8 mouse cellular contexts compared by ENCODE assay signal in the genomic region with DNA sequence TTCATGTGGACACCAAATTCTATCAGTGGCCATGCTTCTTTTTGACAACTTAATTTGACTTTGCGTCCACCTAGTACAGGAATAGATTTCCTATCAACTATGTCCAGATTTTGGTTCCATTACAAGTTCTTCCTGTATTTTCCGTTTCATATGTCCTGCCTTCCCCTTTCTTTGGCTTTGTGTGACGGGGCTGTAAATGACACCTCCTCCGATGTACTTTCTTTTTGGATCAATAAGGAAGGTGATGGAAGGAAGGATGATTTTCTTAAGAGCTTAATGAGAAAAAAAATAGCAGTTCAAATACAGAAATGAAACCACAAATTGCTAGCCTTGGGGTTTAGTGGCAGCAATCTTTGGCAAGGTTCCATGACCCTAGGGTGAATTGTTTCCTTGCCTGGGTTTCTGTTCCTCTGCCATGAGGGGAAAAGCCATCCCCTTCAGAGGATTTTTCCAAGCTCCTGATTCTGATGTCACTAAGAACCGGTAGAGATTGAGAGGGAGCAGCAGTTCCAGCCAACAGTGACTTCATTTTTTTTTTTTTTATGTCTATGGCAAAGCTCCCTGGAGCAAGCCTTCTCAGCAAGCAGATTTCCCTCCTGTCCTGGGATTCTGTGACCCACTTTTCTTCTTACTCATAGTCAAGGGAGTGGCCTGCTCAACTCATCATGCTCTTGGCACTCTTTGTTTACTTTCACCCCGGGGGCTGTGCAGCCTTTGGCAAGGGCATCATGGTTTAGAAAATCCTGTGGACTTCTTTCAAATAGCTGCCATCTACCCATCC. TPM values are rescaled to one million over a fixed set of nuclear protein-coding genes. Genes with fewer than 3 reads are reported as not detected.
DNase-seq lines count a peak whose midpoint lies in the region; ATAC-seq and TF ChIP-seq lines count a peak whose summit lies in the region.
"Had no signal": no experiment of that assay in that cellular context is flagged by ENCODE, and none has a peak within 500 bp of the region (broad histone marks: within the 10 kb centered on the region; RNA-seq: fewer than 3 reads in every experiment).

No protein-coding gene starts in this region.

- 56% methylated on average over 6 of the region's 6 CpGs for WGBS in stomach, postnatal 0 days
- WGBS in liver, postnatal 0 days (ENCODE audit: insufficient replicate concordance): 55% methylated on average over 6 of the region's 6 CpGs
- 85% methylated on average over 6 of the region's 6 CpGs for WGBS in forebrain, embryonic 12.5 days

- peaks cover 7% of the 10 kb centered on the region for H3K4me1 ChIP-seq in stomach, postnatal 0 days (replicated peaks; ENCODE audit: control insufficient read depth, insufficient read depth)
- H3K4me1 ChIP-seq in liver, postnatal 0 days (ENCODE audit: insufficient read depth): no peaks in the 10 kb centered on the region
- H3K4me1 ChIP-seq in forebrain, embryonic 12.5 days: no peaks in the 10 kb centered on the region
- H3K4me1 ChIP-seq: limb, embryonic 15.5 days had no signal

- H3K27ac ChIP-seq in stomach, postnatal 0 days (replicated peaks): peak overlapping the region; percentile 13; the same call in 1 of the 2 replicates
- H3K27ac ChIP-seq in liver, postnatal 0 days (ENCODE audit: low read depth): no peak overlapping the region
- no peak overlapping the region for H3K27ac ChIP-seq in forebrain, embryonic 12.5 days
- H3K27ac ChIP-seq: limb, embryonic 15.5 days had no signal

- H3K4me3 ChIP-seq in stomach, postnatal 0 days (ENCODE audit: low read depth, low read length): no peak overlapping the region
- no peak overlapping the region for H3K4me3 ChIP-seq in liver, postnatal 0 days (ENCODE audit: low read depth, low read length)
- H3K4me3 ChIP-seq in forebrain, embryonic 12.5 days (replicated peaks): no peak overlapping the region
- H3K4me3 ChIP-seq: limb, embryonic 15.5 days had no signal

- DNase-seq in ovary, adult 18-20 months (ENCODE audit: low spot score): peak; percentile 26
- DNase-seq in ovary, postnatal 36 days (ENCODE audit: low spot score): no peak
- peak; percentile 65 for DNase-seq in cerebellum, adult 11-12 months
- DNase-seq in heart, postnatal 14 days: peak; percentile 13 to 32
- DNase-seq in stomach, postnatal 0 days (ENCODE audit: low spot score): peak; percentile 22
- DNase-seq in liver, postnatal 0 days: no peak

- intact Hi-C loops in heart, postnatal 14 days (cut with DNase I): no loop called here

- H3K4me2 ChIP-seq in stomach, postnatal 0 days (replicated peaks; ENCODE audit: low read depth): no peak overlapping the region
- H3K4me2 ChIP-seq in liver, postnatal 0 days (ENCODE audit: low read depth, low read length): no peak overlapping the region
- H3K4me2 ChIP-seq in forebrain, embryonic 12.5 days: no peak overlapping the region
- H3K4me2 ChIP-seq: limb, embryonic 15.5 days had no signal

- H3K27me3 ChIP-seq in stomach, postnatal 0 days (ENCODE audit: control insufficient read depth, insufficient read depth, low read length): no peaks in the 10 kb centered on the region
- no peaks in the 10 kb centered on the region for H3K27me3 ChIP-seq in liver, postnatal 0 days (ENCODE audit: insufficient read depth, low read length)
- H3K27me3 ChIP-seq in forebrain, embryonic 12.5 days: no peaks in the 10 kb centered on the region
- H3K27me3 ChIP-seq: limb, embryonic 15.5 days had no signal

- ATAC-seq in stomach, postnatal 0 days (ENCODE audit: low FRiP score, low TSS enrichment): peak; percentile 78; the same call in 1 of the 2 replicates
- no peak for ATAC-seq in liver, postnatal 0 days
- ATAC-seq in forebrain, embryonic 12.5 days (ENCODE audit: low FRiP score): no peak

- no peaks in the 10 kb centered on the region for H3K9me3 ChIP-seq in stomach, postnatal 0 days (ENCODE audit: control insufficient read depth, low read length)
- H3K9me3 ChIP-seq in liver, postnatal 0 days (ENCODE audit: low read length): no peaks in the 10 kb centered on the region
- H3K9me3 ChIP-seq in forebrain, embryonic 12.5 days: no peaks in the 10 kb centered on the region
- H3K9me3 ChIP-seq: limb, embryonic 15.5 days had no signal

- no peak for TF ChIP-seq EP300 in stomach, postnatal 0 days (optimal IDR thresholded peaks at IDR 0.05)
- TF ChIP-seq EP300 in liver, postnatal 0 days (IDR thresholded peaks at IDR 0.05; ENCODE audit: low read depth): no peak

- no peak for TF ChIP-seq CTCF in stomach, postnatal 0 days (IDR thresholded peaks at IDR 0.05; ENCODE audit: low read depth)
- no peak for TF ChIP-seq CTCF in liver, postnatal 0 days (IDR thresholded peaks at IDR 0.05; ENCODE audit: low read depth)

- H3K36me3 ChIP-seq in stomach, postnatal 0 days (ENCODE audit: control insufficient read depth, insufficient read depth, low read length): no peaks in the 10 kb centered on the region
- no peaks in the 10 kb centered on the region for H3K36me3 ChIP-seq in liver, postnatal 0 days (replicated peaks; ENCODE audit: insufficient read depth, low read length)
- H3K36me3 ChIP-seq in forebrain, embryonic 12.5 days (replicated peaks): no peaks in the 10 kb centered on the region
- H3K36me3 ChIP-seq: limb, embryonic 15.5 days had no signal

- no peak overlapping the region for H3K9ac ChIP-seq in stomach, postnatal 0 days (ENCODE audit: low read length)
- no peak overlapping the region for H3K9ac ChIP-seq in liver, postnatal 0 days (replicated peaks)
- H3K9ac ChIP-seq in forebrain, embryonic 12.5 days: no peak overlapping the region
- H3K9ac ChIP-seq: limb, embryonic 15.5 days had no signal

RNA-seq across cellular contexts. Expression of a gene that starts 56.1 kb away (rescaled TPM):
- total RNA-seq in heart, postnatal 14 days (2021): under 1 TPM in 1 of 2 experiments, not detected in 1; 0.29 TPM
- 0.56 and 0.91 TPM in 2 replicates for polyA plus RNA-seq in stomach, postnatal 0 days (2015; fragmentation: Nextera tagmentation; extraction: Ambion mirVana)
- 0.09 and 0.19 TPM in 2 replicates for polyA plus RNA-seq in liver, postnatal 0 days (2015; fragmentation: Nextera tagmentation; extraction: Ambion mirVana)
- polyA plus RNA-seq in forebrain, embryonic 12.5 days (2016; fragmentation: Nextera tagmentation; extraction: Ambion mirVana): 2.4 and 2.6 TPM in 2 replicates

Comparison
In these comparisons a context has a peak if more than half of its experiments do, and no peak if none do; other contexts are left out.
1. DNase-seq: peak in ovary, adult 18-20 months (single experiment), cerebellum, adult 11-12 months (single experiment), heart, postnatal 14 days (2 of 2) and stomach, postnatal 0 days (single experiment); none in ovary, postnatal 36 days (single experiment) and liver, postnatal 0 days (single experiment).